Mouse (Mus musculus) C2C12 (cell line): ENCODE results near the gene Marcksl1.

Experiments
- CTCF ChIP-seq: IDR thresholded peaks from one replicate; pipeline ENCODE4 v1.5.1; 2011; ENCODE audit not compliant: control insufficient read depth, insufficient read depth, insufficient read length
- FOSL1 ChIP-seq: IDR thresholded peaks from one replicate; pipeline ENCODE4 v1.8.0; 2011; ENCODE audit warnings: mild to moderate bottlenecking, low read length; ENCODE audit not compliant: poor library complexity, insufficient read depth, severe bottlenecking
- MAX ChIP-seq: IDR thresholded peaks from one replicate; pipeline ENCODE4 v1.6.1; 2011; ENCODE audit warnings: mild to moderate bottlenecking, control low read depth
- MYOG ChIP-seq: IDR thresholded peaks from one replicate; pipeline ENCODE4 v1.6.1; 2011; ENCODE audit not compliant: control insufficient read depth, insufficient read length; ENCODE audit errors: extremely low read depth
- USF1 ChIP-seq: IDR thresholded peaks from one replicate; pipeline ENCODE4 v1.6.1; 2011; ENCODE audit warnings: low read depth, mild to moderate bottlenecking, control low read depth, moderate library complexity

GRCm38 (mm10) chr4:129500607-129501566, 12.5 kb upstream of the Marcksl1 start:
- no peak for TF ChIP-seq CTCF
- no peak for TF ChIP-seq MAX
- no peak for TF ChIP-seq MYOG
- no peak for TF ChIP-seq USF1
- TF ChIP-seq FOSL1: no peak
